Mouse (Mus musculus): ENCODE measurements around the gene Cdh20. TPM values are rescaled to one million over a fixed set of nuclear protein-coding genes. Genes with fewer than 3 reads are reported as not detected.

Cdh20 gene
- polyA plus RNA-seq, 1 experiment from 2014 or later, result not detected

DNA sequence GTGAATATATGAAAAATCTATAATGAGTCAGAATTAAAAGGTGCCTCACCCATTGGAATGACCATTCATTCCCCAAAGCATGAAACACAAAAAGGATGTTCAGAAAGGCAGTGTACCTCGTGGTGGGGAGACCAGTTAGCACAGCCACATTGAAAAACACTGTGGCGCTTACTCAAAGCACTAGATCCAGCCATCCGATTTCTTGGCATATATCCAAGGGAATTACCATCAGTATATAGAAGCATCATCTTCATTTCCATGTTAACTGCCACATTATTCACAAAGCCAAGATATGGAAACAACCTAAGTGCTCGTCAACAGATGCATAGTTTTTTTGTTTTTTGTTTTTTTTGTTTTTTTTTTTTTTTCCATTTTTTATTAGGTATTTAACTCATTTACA is 193.9 kb downstream of the Cdh20 start:
- TF ChIP-seq EP300 (IDR thresholded peaks at IDR 0.05; ENCODE audit: low read depth) (no peak), CTCF (IDR thresholded peaks at IDR 0.05; ENCODE audit: low read depth) (no peak)
- Histone ChIP-seq H3K4me3 (ENCODE audit: low read depth, low read length) (no peak overlapping the region), H3K27ac (ENCODE audit: low read depth) (no peak overlapping the region), H3K9me3 (ENCODE audit: low read length) (no peaks in the 10 kb centered on the region), H3K36me3 (replicated peaks; ENCODE audit: insufficient read depth, low read length) (no peaks in the 10 kb centered on the region), H3K27me3 (ENCODE audit: insufficient read depth, low read length) (no peaks in the 10 kb centered on the region), H3K9ac (replicated peaks) (no peak overlapping the region), H3K4me1 (ENCODE audit: insufficient read depth) (no peaks in the 10 kb centered on the region), H3K4me2 (ENCODE audit: low read depth, low read length) (no peak overlapping the region)
- DNase-seq, result no peak
- 69% methylated on average over 4 of the region's 4 CpGs for WGBS (ENCODE audit: insufficient replicate concordance)
- ATAC-seq, result no peak

DNA sequence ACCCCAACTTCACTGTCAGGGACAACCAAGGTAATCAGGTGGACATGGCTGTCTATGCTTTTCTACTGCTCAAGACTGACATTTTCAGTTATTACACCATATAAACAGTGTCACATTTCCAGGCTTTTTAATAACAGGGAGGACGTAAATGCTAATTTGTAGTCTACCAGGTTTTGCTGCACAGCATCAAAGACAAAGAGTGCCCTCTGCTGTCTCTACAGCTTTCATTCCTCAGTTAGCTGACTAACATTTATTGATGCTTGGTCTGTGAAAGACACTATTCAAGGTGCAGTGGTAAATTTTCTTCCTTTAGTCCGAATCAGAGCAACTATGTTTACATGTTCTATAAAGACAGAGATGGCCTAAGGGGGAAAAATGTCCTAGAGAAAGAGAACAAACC is 210.7 kb downstream of the Cdh20 start:
- Histone ChIP-seq H3K27me3 (ENCODE audit: insufficient read depth, low read length) (no peaks in the 10 kb centered on the region), H3K27ac (ENCODE audit: low read depth) (no peak overlapping the region), H3K4me2 (ENCODE audit: low read depth, low read length) (no peak overlapping the region), H3K4me1 (ENCODE audit: insufficient read depth) (no peaks in the 10 kb centered on the region), H3K36me3 (replicated peaks; ENCODE audit: insufficient read depth, low read length) (no peaks in the 10 kb centered on the region), H3K9me3 (ENCODE audit: low read length) (no peaks in the 10 kb centered on the region), H3K4me3 (ENCODE audit: low read depth, low read length) (no peak overlapping the region), H3K9ac (replicated peaks) (no peak overlapping the region)
- DNase-seq (no peak), ATAC-seq (no peak)
- TF ChIP-seq EP300 (IDR thresholded peaks at IDR 0.05; ENCODE audit: low read depth), result no peak
- peak; percentile 30; the same call in 1 of the 2 replicates for TF ChIP-seq CTCF (IDR thresholded peaks at IDR 0.05; ENCODE audit: low read depth)
- 58% methylated on average over 2 of the region's 2 CpGs for WGBS (ENCODE audit: insufficient replicate concordance)

- no peak for TF ChIP-seq CTCF (IDR thresholded peaks at IDR 0.05; ENCODE audit: low read depth)
- TF ChIP-seq EP300 (IDR thresholded peaks at IDR 0.05; ENCODE audit: low read depth), result no peak
- WGBS (ENCODE audit: insufficient replicate concordance), result 50% methylated on average over 1 of the region's 1 CpGs
- Histone ChIP-seq H3K27ac (ENCODE audit: low read depth) (no peak overlapping the region), H3K36me3 (replicated peaks; ENCODE audit: insufficient read depth, low read length) (no peaks in the 10 kb centered on the region), H3K9me3 (ENCODE audit: low read length) (no peaks in the 10 kb centered on the region), H3K4me1 (ENCODE audit: insufficient read depth) (no peaks in the 10 kb centered on the region), H3K27me3 (ENCODE audit: insufficient read depth, low read length) (no peaks in the 10 kb centered on the region), H3K4me3 (ENCODE audit: low read depth, low read length) (no peak overlapping the region), H3K9ac (replicated peaks) (no peak overlapping the region), H3K4me2 (ENCODE audit: low read depth, low read length) (no peak overlapping the region)
- ATAC-seq (no peak), DNase-seq (no peak)
Measured at GRCm38 (mm10) chr1:104980273-104980672, 211.9 kb downstream of the Cdh20 start.

GRCm38 (mm10) chr1:104986222-104986973 is 218.1 kb downstream of the Cdh20 start:
- ATAC-seq, result no peak
- H3K4me3 ChIP-seq (ENCODE audit: low read depth, low read length), result no peak overlapping the region
- no peaks in the 10 kb centered on the region for H3K27me3 ChIP-seq (ENCODE audit: insufficient read depth, low read length)
- no peaks in the 10 kb centered on the region for H3K36me3 ChIP-seq (replicated peaks; ENCODE audit: insufficient read depth, low read length)
- H3K4me2 ChIP-seq (ENCODE audit: low read depth, low read length), result no peak overlapping the region
- H3K9me3 ChIP-seq (ENCODE audit: low read length), result no peaks in the 10 kb centered on the region
- no peaks in the 10 kb centered on the region for H3K4me1 ChIP-seq (ENCODE audit: insufficient read depth)
- H3K9ac ChIP-seq (replicated peaks), result no peak overlapping the region
- no peak overlapping the region for H3K27ac ChIP-seq (ENCODE audit: low read depth)
- TF ChIP-seq CTCF (IDR thresholded peaks at IDR 0.05; ENCODE audit: low read depth), result peak; percentile 91
- no peak for TF ChIP-seq EP300 (IDR thresholded peaks at IDR 0.05; ENCODE audit: low read depth)
- DNase-seq, result no peak
- 22% methylated on average over 5 of the region's 5 CpGs for WGBS (ENCODE audit: insufficient replicate concordance)

DNA sequence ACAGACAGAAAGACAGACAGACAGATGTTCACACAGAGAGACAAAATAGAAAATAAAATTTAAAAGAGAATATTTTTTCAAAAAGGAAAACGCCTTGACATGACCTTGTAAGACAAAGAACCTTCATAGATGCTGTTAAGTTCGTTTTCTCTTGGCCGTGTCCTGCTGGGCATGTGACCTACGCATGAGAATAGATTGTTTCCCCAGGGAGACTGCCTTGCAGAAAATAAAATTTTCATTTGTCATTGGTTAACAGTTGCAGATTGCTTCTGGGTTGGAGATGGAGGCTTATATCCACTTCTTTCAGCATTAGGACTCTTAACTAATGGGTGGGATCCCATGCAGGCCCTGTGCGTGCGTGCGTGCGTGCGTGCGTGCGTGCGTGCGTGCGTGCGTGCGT is 219.2 kb downstream of the Cdh20 start:
- ATAC-seq, result no peak
- Histone ChIP-seq H3K9me3 (ENCODE audit: low read length) (no peaks in the 10 kb centered on the region), H3K27me3 (ENCODE audit: insufficient read depth, low read length) (no peaks in the 10 kb centered on the region), H3K4me3 (ENCODE audit: low read depth, low read length) (no peak overlapping the region), H3K4me1 (ENCODE audit: insufficient read depth) (no peaks in the 10 kb centered on the region), H3K36me3 (replicated peaks; ENCODE audit: insufficient read depth, low read length) (no peaks in the 10 kb centered on the region), H3K27ac (ENCODE audit: low read depth) (no peak overlapping the region), H3K9ac (replicated peaks) (no peak overlapping the region), H3K4me2 (ENCODE audit: low read depth, low read length) (no peak overlapping the region)
- 86% methylated on average over 16 of the region's 16 CpGs for WGBS (ENCODE audit: insufficient replicate concordance)
- DNase-seq, result no peak
- no peak for TF ChIP-seq EP300 (IDR thresholded peaks at IDR 0.05; ENCODE audit: low read depth)
- no peak for TF ChIP-seq CTCF (IDR thresholded peaks at IDR 0.05; ENCODE audit: low read depth)

- Histone ChIP-seq H3K27me3 (ENCODE audit: insufficient read depth, low read length) (no peaks in the 10 kb centered on the region), H3K4me1 (ENCODE audit: insufficient read depth) (0 out of 2 replicates have a peak, but pooled peaks cover 5% of the 10 kb centered on the region), H3K4me3 (ENCODE audit: low read depth, low read length) (no peak overlapping the region), H3K9me3 (ENCODE audit: low read length) (no peaks in the 10 kb centered on the region), H3K27ac (ENCODE audit: low read depth) (no peak overlapping the region), H3K4me2 (ENCODE audit: low read depth, low read length) (no peak overlapping the region), H3K9ac (replicated peaks) (no peak overlapping the region), H3K36me3 (replicated peaks; ENCODE audit: insufficient read depth, low read length) (no peaks in the 10 kb centered on the region)
- DNase-seq, result no peak
- ATAC-seq, result no peak
- TF ChIP-seq CTCF (IDR thresholded peaks at IDR 0.05; ENCODE audit: low read depth) (no peak), EP300 (IDR thresholded peaks at IDR 0.05; ENCODE audit: low read depth) (no peak)
Measured at GRCm38 (mm10) chr1:104992441-104992840, 224.1 kb downstream of the Cdh20 start.
